Mouse (Mus musculus): Measurements from ENCODE around the gene Gm20532.

- TF ChIP-seq CTCF (IDR thresholded peaks at IDR 0.05; ENCODE audit: borderline replicate concordance, control insufficient read depth, extremely low read depth, insufficient read depth, low read length, poor library complexity) = no peak
- TF ChIP-seq POLR2A (IDR thresholded peaks at IDR 0.05; ENCODE audit: control insufficient read depth, extremely low read depth, insufficient read depth, low read length, poor library complexity) = no peak
Observed at GRCm38 (mm10) chr2:26641006-26641647, 54.7 kb downstream of the Gm20532 start.

Measured in thymus, adult 2 months (tissue).